Mouse (Mus musculus) stomach, postnatal 0 days (tissue): ENCODE measurements around the gene Eif4g1.

Source experiments
- CTCF ChIP-seq: IDR thresholded peaks from 2 replicates; pipeline ENCODE4 v1.5.1; 2016; ENCODE audit warnings: antibody characterized with exemption, low read depth, mild to moderate bottlenecking, moderate library complexity
- EP300 ChIP-seq: optimal IDR thresholded peaks from 2 replicates; pipeline ENCODE3; 2016; ENCODE audit warnings: antibody characterized with exemption

DNA sequence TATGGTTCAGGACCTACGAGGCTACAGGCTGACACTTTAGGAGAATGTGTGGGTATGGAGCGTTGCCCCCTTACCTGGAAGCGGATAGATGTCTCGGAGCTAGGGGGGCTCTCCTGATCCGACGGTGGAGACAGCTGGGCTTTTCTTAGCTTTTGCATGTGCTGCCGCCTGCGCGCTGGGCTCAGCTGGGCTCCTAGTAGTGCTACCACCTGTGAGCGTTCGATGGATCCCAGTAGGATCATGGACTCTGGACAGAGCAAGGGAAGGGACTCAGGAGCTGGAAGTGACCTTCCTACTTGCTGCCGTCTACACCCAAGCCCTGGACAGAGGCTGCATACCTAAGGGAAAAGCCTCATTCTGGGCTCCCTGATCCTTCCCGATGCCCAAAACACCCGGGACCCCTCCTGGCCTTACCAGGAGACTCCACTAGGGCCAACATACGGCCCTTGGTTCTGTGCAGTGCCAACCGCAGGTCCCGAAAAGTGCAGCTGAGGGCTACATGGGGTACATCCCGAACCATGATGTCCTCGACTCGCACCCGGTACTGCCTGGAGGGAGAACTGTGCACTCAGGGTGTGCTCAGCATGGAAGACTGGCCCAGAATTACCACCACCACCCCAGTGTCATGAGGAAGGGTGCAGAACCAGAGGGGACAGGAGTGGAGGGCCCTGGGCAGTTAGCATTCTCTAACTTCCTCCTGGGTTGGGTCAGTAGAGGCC, 40.3 kb downstream of the Eif4g1 start:
- TF ChIP-seq CTCF = no peak
- TF ChIP-seq EP300 = no peak
